Mouse (Mus musculus) embryo, embryonic 11 days (tissue): ENCODE data around the gene Atp9a.

ENCODE experiments used
- DNase-seq: peaks from one replicate; pipeline ENCODE4 v3.0.0-alpha.2; 2015

Gene Atp9a

GRCm38 (mm10) chr2:168593676-168594075 is 148.5 kb downstream of the Atp9a start:
- no peak for DNase-seq

GRCm38 (mm10) chr2:168593004-168593403 is 149.2 kb downstream of the Atp9a start:
- DNase-seq, result no peak

GRCm38 (mm10) chr2:168591076-168591475 is 151.1 kb downstream of the Atp9a start:
- no peak for DNase-seq

- no peak for DNase-seq
Observed at GRCm38 (mm10) chr2:168590556-168590955, 151.7 kb downstream of the Atp9a start.

GRCm38 (mm10) chr2:168590168-168590551 is 152.0 kb downstream of the Atp9a start:
- DNase-seq, result peak; percentile 59

GRCm38 (mm10) chr2:168589368-168590167 is 152.6 kb downstream of the Atp9a start:
- peak; percentile 22 for DNase-seq

- DNase-seq, result no peak
Observed at GRCm38 (mm10) chr2:168588591-168589367, 153.4 kb downstream of the Atp9a start.

GRCm38 (mm10) chr2:168587159-168587558 is 155.1 kb downstream of the Atp9a start:
- no peak for DNase-seq

GRCm38 (mm10) chr2:168586512-168586911 is 155.7 kb downstream of the Atp9a start:
- DNase-seq, result no peak

GRCm38 (mm10) chr2:168584857-168585256 is 157.4 kb downstream of the Atp9a start:
- DNase-seq, result no peak
